Mouse (Mus musculus): Measurements from ENCODE around the gene Htr6.

DNA sequence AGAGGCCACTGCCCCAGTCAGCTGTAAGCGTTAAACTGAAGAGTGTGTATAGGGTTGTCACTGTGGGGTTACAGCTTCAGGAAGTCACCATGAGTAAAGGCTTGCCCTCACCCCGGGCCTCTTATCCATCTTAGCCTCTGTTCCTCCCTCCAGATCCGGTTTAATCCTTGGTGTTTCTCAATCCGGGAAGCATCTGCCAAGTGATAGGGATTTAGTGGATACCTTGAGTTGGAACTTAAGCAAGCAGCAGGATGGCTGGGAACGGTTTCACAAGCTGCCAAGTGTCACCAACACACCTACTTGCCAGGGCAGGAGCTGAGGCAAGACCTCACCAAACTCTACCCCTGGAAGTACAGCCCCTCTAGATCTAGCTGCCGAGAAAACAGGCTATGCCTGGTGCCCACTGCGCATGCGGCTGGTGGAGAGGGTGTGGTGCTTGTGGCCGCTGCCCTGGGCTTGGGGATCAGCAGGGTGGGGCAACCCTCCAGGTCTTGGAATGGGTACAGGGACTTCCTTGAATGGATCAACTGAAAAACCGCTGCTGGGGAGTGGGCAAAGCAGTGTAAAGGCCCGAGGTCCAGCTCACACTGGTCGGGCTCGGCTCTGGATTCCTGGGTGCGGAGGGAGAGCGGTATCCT is 15.1 kb upstream of the Htr6 start:
- TF ChIP-seq FLI1 (IDR thresholded peaks at IDR 0.05; ENCODE audit: low read length) = no peak
- no peak for TF ChIP-seq GATA1 (IDR thresholded peaks at IDR 0.05; ENCODE audit: borderline replicate concordance, low read length)

Measured in megakaryocyte, embryonic 14.5 days (primary cell).